Mouse (Mus musculus): ENCODE results near the gene Pde4b.

GRCm38 (mm10) chr4:102584601-102585265, 497.4 kb downstream of the Pde4b start:
- no peak for TF ChIP-seq CTCF (IDR thresholded peaks at IDR 0.05; ENCODE audit: borderline replicate concordance, insufficient read depth, low read depth, low read length)
- TF ChIP-seq POLR2A (IDR thresholded peaks at IDR 0.05; ENCODE audit: borderline replicate concordance, insufficient read depth, low read length), result no peak
